Mouse (Mus musculus): ENCODE measurements around the gene B4galt2. TPM values are rescaled to one million over a fixed set of nuclear protein-coding genes. Genes with fewer than 3 reads are reported as not detected.

Gene B4galt2
- polyA plus RNA-seq, 1 experiment from 2014 or later: 31.7 TPM

- Histone ChIP-seq H3K27ac (no peak overlapping the region), H3K4me1 (replicated peaks) (peaks cover 46% of the 10 kb centered on the region), H3K9me3 (no peaks in the 10 kb centered on the region), H3K27me3 (ENCODE audit: insufficient read depth, poor library complexity, severe bottlenecking) (no peaks in the 10 kb centered on the region), H3K36me3 (peaks cover 15% of the 10 kb centered on the region), H3K4me3 (peak overlapping the region; percentile 73; the same call in 1 of the 2 replicates)
- no peak for DNase-seq (ENCODE audit: low spot score)
- 86% methylated on average over 5 of the region's 5 CpGs for WGBS
Measured at GRCm38 (mm10) chr4:117916386-117916785, 33.1 kb upstream of the B4galt2 start.

GRCm38 (mm10) chr4:117915489-117916105, 32.3 kb upstream of the B4galt2 start:
- peak overlapping the region; percentile 99 for H3K27ac ChIP-seq
- H3K4me3 ChIP-seq: peak overlapping the region; percentile 73
- peaks cover 46% of the 10 kb centered on the region for H3K4me1 ChIP-seq (replicated peaks)
- DNase-seq (ENCODE audit: low spot score): no peak
- no peaks in the 10 kb centered on the region for H3K27me3 ChIP-seq (ENCODE audit: insufficient read depth, poor library complexity, severe bottlenecking)
- 6% methylated on average over 19 of the region's 19 CpGs for WGBS
- H3K36me3 ChIP-seq: peaks cover 23% of the 10 kb centered on the region
- no peaks in the 10 kb centered on the region for H3K9me3 ChIP-seq

- Histone ChIP-seq H3K4me1 (replicated peaks) (peaks cover 54% of the 10 kb centered on the region), H3K36me3 (peaks cover 31% of the 10 kb centered on the region), H3K4me3 (peak within 1 kb of the TSS; percentile 73), H3K27me3 (ENCODE audit: insufficient read depth, poor library complexity, severe bottlenecking) (no peaks in the 10 kb centered on the region), H3K9me3 (no peaks in the 10 kb centered on the region), H3K27ac (peak within 1 kb of the TSS; percentile 99)
- WGBS: under 1% methylated on average over 61 of the region's 61 CpGs
- peak; percentile 97 for DNase-seq (ENCODE audit: low spot score)
Measured at GRCm38 (mm10) chr4:117914591-117915442, 31.5 kb upstream of the B4galt2 start, which contains the start of gene Ipo13. Ipo13 (minus strand) TSS chr4:117914999.

GRCm38 (mm10) chr4:117914031-117914430, 30.7 kb upstream of the B4galt2 start:
- H3K4me3 ChIP-seq: peak overlapping the region; percentile 73
- H3K27me3 ChIP-seq (ENCODE audit: insufficient read depth, poor library complexity, severe bottlenecking): no peaks in the 10 kb centered on the region
- H3K36me3 ChIP-seq: peaks cover 39% of the 10 kb centered on the region
- H3K4me1 ChIP-seq (replicated peaks): peaks cover 62% of the 10 kb centered on the region
- 20% methylated on average over 8 of the region's 8 CpGs for WGBS
- no peaks in the 10 kb centered on the region for H3K9me3 ChIP-seq
- DNase-seq (ENCODE audit: low spot score): no peak
- peak overlapping the region; percentile 99 for H3K27ac ChIP-seq

GRCm38 (mm10) chr4:117913421-117913820, 30.1 kb upstream of the B4galt2 start:
- H3K9me3 ChIP-seq: no peaks in the 10 kb centered on the region
- DNase-seq (ENCODE audit: low spot score): no peak
- H3K36me3 ChIP-seq: peaks cover 43% of the 10 kb centered on the region
- 0 out of 2 replicates have a peak overlapping the region, but pooled peaks have one; percentile 99 for H3K27ac ChIP-seq
- H3K27me3 ChIP-seq (ENCODE audit: insufficient read depth, poor library complexity, severe bottlenecking): no peaks in the 10 kb centered on the region
- WGBS: 39% methylated on average over 3 of the region's 3 CpGs
- H3K4me1 ChIP-seq (replicated peaks): peaks cover 65% of the 10 kb centered on the region
- peak overlapping the region; percentile 73 for H3K4me3 ChIP-seq

- no peaks in the 10 kb centered on the region for H3K27me3 ChIP-seq (ENCODE audit: insufficient read depth, poor library complexity, severe bottlenecking)
- H3K4me3 ChIP-seq: peak overlapping the region; percentile 73
- DNase-seq (ENCODE audit: low spot score): no peak
- H3K36me3 ChIP-seq: peaks cover 49% of the 10 kb centered on the region
- 0 out of 2 replicates have a peak overlapping the region, but pooled peaks have one; percentile 19 for H3K27ac ChIP-seq
- 68% methylated on average over 7 of the region's 7 CpGs for WGBS
- H3K4me1 ChIP-seq (replicated peaks): peaks cover 69% of the 10 kb centered on the region
- no peaks in the 10 kb centered on the region for H3K9me3 ChIP-seq
Measured at GRCm38 (mm10) chr4:117912685-117913273, 29.5 kb upstream of the B4galt2 start.

GRCm38 (mm10) chr4:117912131-117912561, 28.9 kb upstream of the B4galt2 start:
- H3K36me3 ChIP-seq: peaks cover 54% of the 10 kb centered on the region
- H3K27ac ChIP-seq: no peak overlapping the region
- 93% methylated on average over 13 of the region's 13 CpGs for WGBS
- peak overlapping the region; percentile 73; the same call in 1 of the 2 replicates for H3K4me3 ChIP-seq
- no peak for DNase-seq (ENCODE audit: low spot score)
- H3K4me1 ChIP-seq (replicated peaks): peaks cover 69% of the 10 kb centered on the region
- no peaks in the 10 kb centered on the region for H3K27me3 ChIP-seq (ENCODE audit: insufficient read depth, poor library complexity, severe bottlenecking)
- no peaks in the 10 kb centered on the region for H3K9me3 ChIP-seq

- peaks cover 48% of the 10 kb centered on the region for H3K4me1 ChIP-seq (replicated peaks)
- H3K9me3 ChIP-seq: no peaks in the 10 kb centered on the region
- H3K27ac ChIP-seq: peak overlapping the region; percentile 37; the same call in 1 of the 2 replicates
- peaks cover 83% of the 10 kb centered on the region for H3K36me3 ChIP-seq
- 79% methylated on average over 8 of the region's 8 CpGs for WGBS
- 0 out of 2 replicates have a peak overlapping the region, but pooled peaks have one; percentile 18 for H3K4me3 ChIP-seq
- no peak for DNase-seq (ENCODE audit: low spot score)
- H3K27me3 ChIP-seq (ENCODE audit: insufficient read depth, poor library complexity, severe bottlenecking): no peaks in the 10 kb centered on the region
Measured at GRCm38 (mm10) chr4:117908834-117909453, 25.7 kb upstream of the B4galt2 start.

- Histone ChIP-seq H3K36me3 (peaks cover 93% of the 10 kb centered on the region), H3K4me3 (no peak overlapping the region), H3K27ac (no peak overlapping the region), H3K9me3 (no peaks in the 10 kb centered on the region), H3K27me3 (ENCODE audit: insufficient read depth, poor library complexity, severe bottlenecking) (no peaks in the 10 kb centered on the region), H3K4me1 (replicated peaks) (peaks cover 23% of the 10 kb centered on the region)
- WGBS: 93% methylated on average over 3 of the region's 3 CpGs
- DNase-seq (ENCODE audit: low spot score): no peak
Measured at GRCm38 (mm10) chr4:117906196-117906595, 22.9 kb upstream of the B4galt2 start.

- no peak for DNase-seq (ENCODE audit: low spot score)
Measured at GRCm38 (mm10) chr4:117904761-117905160, 21.5 kb upstream of the B4galt2 start.

GRCm38 (mm10) chr4:117904094-117904493, 20.8 kb upstream of the B4galt2 start:
- 94% methylated on average over 10 of the region's 10 CpGs for WGBS
- no peak overlapping the region for H3K27ac ChIP-seq

More at GRCm38 (mm10) chr4:117904761-117905160, 21.5 kb upstream of the B4galt2 start:
- H3K36me3 ChIP-seq: peaks cover 93% of the 10 kb centered on the region
- H3K4me3 ChIP-seq: no peak overlapping the region
- peaks cover 15% of the 10 kb centered on the region for H3K4me1 ChIP-seq (replicated peaks)
- no peaks in the 10 kb centered on the region for H3K27me3 ChIP-seq (ENCODE audit: insufficient read depth, poor library complexity, severe bottlenecking)
- H3K9me3 ChIP-seq: no peaks in the 10 kb centered on the region
- no peak overlapping the region for H3K27ac ChIP-seq
- WGBS: 93% methylated on average over 8 of the region's 8 CpGs

GRCm38 (mm10) chr4:117898111-117898510, 14.8 kb upstream of the B4galt2 start:
- Histone ChIP-seq H3K27ac (no peak overlapping the region), H3K9me3 (no peaks in the 10 kb centered on the region), H3K4me1 (replicated peaks) (no peaks in the 10 kb centered on the region), H3K36me3 (peaks cover 94% of the 10 kb centered on the region), H3K4me3 (no peak overlapping the region), H3K27me3 (ENCODE audit: insufficient read depth, poor library complexity, severe bottlenecking) (no peaks in the 10 kb centered on the region)
- WGBS: 90% methylated on average over 3 of the region's 3 CpGs
- DNase-seq (ENCODE audit: low spot score): no peak

More at GRCm38 (mm10) chr4:117904094-117904493, 20.8 kb upstream of the B4galt2 start:
- Histone ChIP-seq H3K4me3 (no peak overlapping the region), H3K4me1 (replicated peaks) (peaks cover 8% of the 10 kb centered on the region), H3K36me3 (peaks cover 93% of the 10 kb centered on the region), H3K9me3 (no peaks in the 10 kb centered on the region), H3K27me3 (ENCODE audit: insufficient read depth, poor library complexity, severe bottlenecking) (no peaks in the 10 kb centered on the region)
- no peak for DNase-seq (ENCODE audit: low spot score)

Measured in hindbrain, embryonic 10.5 days (tissue).